In the genomic region with DNA sequence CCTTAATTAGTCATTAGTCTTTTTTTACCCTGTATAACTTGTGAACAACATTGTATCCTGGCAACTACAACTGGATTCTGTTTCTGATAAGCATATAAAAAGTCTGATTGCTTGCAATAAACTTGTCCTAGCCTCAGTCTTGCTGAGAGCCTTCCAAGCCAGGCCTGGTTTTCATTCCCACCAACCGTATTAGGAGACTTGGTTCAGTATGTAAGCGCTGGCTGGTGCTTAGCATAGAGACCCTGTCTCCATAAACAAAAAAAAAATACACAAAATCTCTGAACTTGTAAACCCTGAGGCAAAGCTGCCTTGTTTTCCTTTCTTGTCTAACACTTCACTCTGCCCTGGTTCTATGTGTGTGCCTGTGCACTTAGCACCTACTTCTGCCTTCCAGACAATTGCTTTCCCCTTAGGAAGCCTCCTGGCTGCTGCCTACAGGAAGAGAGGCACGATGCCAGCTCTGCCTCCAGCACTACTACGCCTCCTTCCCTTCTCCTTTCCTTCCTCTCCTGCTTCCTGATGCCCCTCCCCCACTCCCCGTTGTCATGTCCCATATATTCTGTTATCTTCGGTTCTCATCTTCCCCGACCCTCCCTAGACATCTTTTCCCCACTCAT, we compare ENCODE assay signal across 8 mouse cellular contexts. TPM values are rescaled to one million over a fixed set of nuclear protein-coding genes. Genes with fewer than 3 reads are reported as not detected.
DNase-seq lines count a peak whose midpoint lies in the region; ATAC-seq lines count a peak whose summit lies in the region.
"Had no signal": no experiment of that assay in that cellular context is flagged by ENCODE, and none has a peak within 500 bp of the region (broad histone marks: within the 10 kb centered on the region; RNA-seq: fewer than 3 reads in every experiment).

No protein-coding gene starts in this region.

- H3K9ac ChIP-seq in embryonic facial prominence, embryonic 15.5 days: no peak overlapping the region

- intact Hi-C loops in heart, postnatal 25 days (cut with DNase I): no loop called here

- WGBS in embryonic facial prominence, embryonic 15.5 days: 26% methylated on average over 7 of the region's 7 CpGs

- peak; percentile 42 for DNase-seq in heart, postnatal 4 days
- no peak for DNase-seq in heart, postnatal 25 days (ENCODE audit: low spot score)
- peak; percentile 76 for DNase-seq in brain, adult 2 months (ENCODE audit: low read depth, low spot score)
- peak; percentile 71 for DNase-seq in lung, postnatal 10 days
- no peak for DNase-seq in cerebellum, adult 9-10 months
- DNase-seq: thymus, postnatal 14 days had no signal

- H3K4me1 ChIP-seq in embryonic facial prominence, embryonic 15.5 days: peaks cover 16% of the 10 kb centered on the region

- no peak overlapping the region for H3K4me2 ChIP-seq in embryonic facial prominence, embryonic 15.5 days (replicated peaks)

- no peak overlapping the region for H3K4me3 ChIP-seq in embryonic facial prominence, embryonic 15.5 days (replicated peaks)

- H3K27ac ChIP-seq in embryonic facial prominence, embryonic 15.5 days (replicated peaks): 0 out of 2 replicates have a peak overlapping the region, but pooled peaks have one; percentile 4

- no peaks in the 10 kb centered on the region for H3K36me3 ChIP-seq in embryonic facial prominence, embryonic 15.5 days

- no peaks in the 10 kb centered on the region for H3K9me3 ChIP-seq in embryonic facial prominence, embryonic 15.5 days (replicated peaks)

- no peaks in the 10 kb centered on the region for H3K27me3 ChIP-seq in embryonic facial prominence, embryonic 15.5 days

- ATAC-seq in embryonic facial prominence, embryonic 15.5 days (ENCODE audit: insufficient number of reproducible peaks, low FRiP score, low TSS enrichment, low read depth): no peak
- ATAC-seq in erythroblast, adult 5-6 weeks (replicated peaks; ENCODE audit: low FRiP score, poor library complexity, severe bottlenecking): no peak

RNA-seq across cellular contexts. Expression of a gene that starts 14.8 kb away (rescaled TPM):
- under 1 TPM; 0.65 to 0.69 TPM for total RNA-seq in heart, postnatal 4 days (2021)
- under 1 TPM; 0.42 to 0.50 TPM for total RNA-seq in heart, postnatal 25 days (2021)
- 16.5 and 27.5 TPM in 2 replicates for polyA plus RNA-seq in embryonic facial prominence, embryonic 15.5 days (2015; fragmentation: Nextera tagmentation; extraction: Ambion mirVana)
- total RNA-seq in erythroblast, adult 5-6 weeks (2015; ENCODE audit: low replicate concordance): not detected in 2 replicates
- total RNA-seq in erythroblast, adult 5-6 weeks (2017; ENCODE audit: low replicate concordance): not detected in 2 replicates

Comparison
In these comparisons a context has a peak if more than half of its experiments do, and no peak if none do; other contexts are left out.
1. DNase-seq: peak in heart, postnatal 4 days (single experiment), brain, adult 2 months (single experiment) and lung, postnatal 10 days (single experiment); none in heart, postnatal 25 days (single experiment) and cerebellum, adult 9-10 months (single experiment).